Mouse (Mus musculus) spleen, adult 2 months (tissue): ENCODE data around the gene Zbtb20.

Experiments used
- CTCF ChIP-seq: fragments of 200-500 bp; IDR thresholded peaks from 2 replicates; pipeline ENCODE4 v1.5.1; 2011; ENCODE audit warnings: mild to moderate bottlenecking, inconsistent platforms; ENCODE audit not compliant: insufficient read depth, insufficient read length, insufficient replicate concordance; ENCODE audit errors: extremely low read depth
- POLR2A ChIP-seq: fragments of 200-500 bp; IDR thresholded peaks from 2 replicates; pipeline ENCODE4 v1.6.1; 2011; ENCODE audit warnings: low read depth, low read length, inconsistent platforms

DNA sequence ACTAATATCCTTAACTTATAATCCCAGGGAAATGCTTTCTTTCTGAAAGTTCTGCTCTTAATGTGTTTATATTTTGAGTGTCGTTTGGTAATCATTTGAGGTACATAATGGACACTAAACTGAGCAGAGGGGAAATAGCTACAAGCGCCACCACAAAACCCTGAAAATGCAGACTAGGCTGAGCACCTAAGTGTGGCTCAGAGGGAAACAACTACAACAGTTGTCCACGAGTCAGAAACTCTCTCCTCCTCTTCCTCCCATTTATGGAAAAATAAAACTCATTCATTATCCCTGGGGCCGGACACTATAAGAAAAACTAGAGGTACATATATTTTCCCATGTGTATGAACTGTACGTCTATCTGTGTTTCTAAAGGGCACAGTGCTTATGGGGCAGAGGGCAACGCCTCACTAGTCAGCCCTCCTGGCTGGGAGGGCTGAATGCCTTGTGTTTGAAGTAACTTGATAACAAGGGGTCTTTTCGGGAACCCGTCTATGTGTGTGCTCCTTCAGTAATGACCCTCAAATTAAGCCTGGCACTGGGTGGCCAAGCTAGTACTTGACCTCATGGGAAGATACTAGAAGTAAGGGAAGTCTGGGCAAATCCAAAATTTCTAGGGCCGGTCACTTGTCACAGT, 629.8 kb downstream of the Zbtb20 start:
- TF ChIP-seq POLR2A: no peak
- no peak for TF ChIP-seq CTCF
